ENCODE assay signal across 23 mouse cellular contexts in genomic region chr6:137565890-137566289, GRCm38 (mm10).
A peak's percentile ranks its signal among the peaks of the same experiment; 100 is the strongest.
DNase-seq lines count a peak whose midpoint lies in the region; ATAC-seq and TF ChIP-seq lines count a peak whose summit lies in the region.
"Had no signal": no experiment of that assay in that cellular context is flagged by ENCODE, and none has a peak within 500 bp of the region (broad histone marks: within the 10 kb centered on the region; RNA-seq: fewer than 3 reads in every experiment).

No protein-coding gene starts in this region.

- no peak for TF ChIP-seq POLR2A in bone marrow macrophage, adult 2 months (IDR thresholded peaks at IDR 0.05; ENCODE audit: borderline replicate concordance, low read depth, low read length)

- peaks cover 92% of the 10 kb centered on the region for H3K79me2 ChIP-seq in macrophage (ENCODE audit: inconsistent target)

- no peaks in the 10 kb centered on the region for H3K36me3 ChIP-seq in kidney, embryonic 15.5 days
- H3K36me3 ChIP-seq in macrophage (ENCODE audit: inconsistent target), result no peaks in the 10 kb centered on the region
- no peaks in the 10 kb centered on the region for H3K36me3 ChIP-seq in forebrain, embryonic 13.5 days (ENCODE audit: poor library complexity, severe bottlenecking)
- H3K36me3 ChIP-seq: forebrain, embryonic 12.5 days; G1E; heart, embryonic 12.5 days; limb, embryonic 13.5 days; midbrain, embryonic 13.5 days; neural tube, embryonic 15.5 days; stomach, embryonic 15.5 days had no signal

- H3K4me2 ChIP-seq in kidney, embryonic 15.5 days, result no peak overlapping the region
- no peak overlapping the region for H3K4me2 ChIP-seq in forebrain, embryonic 13.5 days
- H3K4me2 ChIP-seq: forebrain, embryonic 12.5 days; heart, embryonic 12.5 days; limb, embryonic 13.5 days; midbrain, embryonic 13.5 days; neural tube, embryonic 15.5 days; stomach, embryonic 15.5 days had no signal

- peaks cover 16% of the 10 kb centered on the region for H3K4me1 ChIP-seq in kidney, embryonic 15.5 days
- peaks cover 40% of the 10 kb centered on the region for H3K4me1 ChIP-seq in bone marrow macrophage, adult 2 months (ENCODE audit: control insufficient read depth, insufficient read depth, low read length)
- H3K4me1 ChIP-seq in forebrain, embryonic 13.5 days, result no peaks in the 10 kb centered on the region
- H3K4me1 ChIP-seq: forebrain, embryonic 12.5 days; neural tube, embryonic 15.5 days had no signal

- no peak overlapping the region for H3K9ac ChIP-seq in kidney, embryonic 15.5 days
- H3K9ac ChIP-seq in forebrain, embryonic 13.5 days, result no peak overlapping the region
- H3K9ac ChIP-seq: forebrain, embryonic 12.5 days; heart, embryonic 12.5 days; limb, embryonic 13.5 days; liver, embryonic 14.5 days; midbrain, embryonic 13.5 days; neural tube, embryonic 15.5 days; stomach, embryonic 15.5 days had no signal

- DNase-seq in kidney, adult 11 months, result no peak
- peak; percentile 89 for DNase-seq in 3T3-L1 (ENCODE audit: low read depth, low spot score)
- no peak for DNase-seq in adrenal gland, adult 8-10 months
- no peak for DNase-seq in thymus, postnatal 4 days
- DNase-seq: adrenal gland, adult 2 months; cerebellum, adult 8-10 months; thymus, adult 2 months had no signal

- H3K4me3 ChIP-seq in kidney, embryonic 15.5 days (replicated peaks), result no peak overlapping the region
- no peak overlapping the region for H3K4me3 ChIP-seq in bone marrow macrophage, adult 2 months (ENCODE audit: insufficient read depth, low read length)
- H3K4me3 ChIP-seq in macrophage (ENCODE audit: inconsistent target), result no peak overlapping the region
- H3K4me3 ChIP-seq in forebrain, embryonic 13.5 days, result no peak overlapping the region
- H3K4me3 ChIP-seq: forebrain, embryonic 12.5 days; heart, embryonic 12.5 days; layer of hippocampus, adult 2 months; limb, embryonic 13.5 days; midbrain, embryonic 13.5 days; myocyte; neural tube, embryonic 15.5 days; stomach, embryonic 15.5 days had no signal

- no peak for TF ChIP-seq CTCF in bone marrow macrophage, adult 2 months (IDR thresholded peaks at IDR 0.05; ENCODE audit: low read depth, low read length)

- H3K27ac ChIP-seq in kidney, embryonic 15.5 days, result peak overlapping the region; percentile 5; the same call in 1 of the 2 replicates
- H3K27ac ChIP-seq in bone marrow macrophage, adult 2 months (ENCODE audit: insufficient read depth, low read depth, low read length), result peak overlapping the region; percentile 89
- H3K27ac ChIP-seq in macrophage, result peak overlapping the region; percentile 76
- H3K27ac ChIP-seq in forebrain, embryonic 13.5 days, result no peak overlapping the region
- H3K27ac ChIP-seq: forebrain, embryonic 12.5 days; hindbrain, postnatal 0 days; layer of hippocampus, adult 2 months; limb, embryonic 13.5 days; liver, embryonic 14.5 days; midbrain, embryonic 13.5 days; neural tube, embryonic 15.5 days; stomach, embryonic 15.5 days had no signal

- no peaks in the 10 kb centered on the region for H3K27me3 ChIP-seq in kidney, embryonic 15.5 days
- H3K27me3 ChIP-seq in forebrain, embryonic 13.5 days, result no peaks in the 10 kb centered on the region
- H3K27me3 ChIP-seq: forebrain, embryonic 12.5 days; heart, embryonic 12.5 days; midbrain, embryonic 13.5 days; neural tube, embryonic 15.5 days; stomach, embryonic 15.5 days had no signal

- WGBS in kidney, embryonic 15.5 days, result 89% methylated on average over 3 of the region's 3 CpGs
- WGBS in macrophage (ENCODE audit: missing documents), result 31% methylated on average over 3 of the region's 3 CpGs
- WGBS in forebrain, embryonic 13.5 days, result 85% methylated on average over 3 of the region's 3 CpGs

- ATAC-seq in kidney, embryonic 15.5 days (replicated peaks; ENCODE audit: low FRiP score), result no peak
- no peak for ATAC-seq in forebrain, embryonic 13.5 days
- ATAC-seq: hindbrain, postnatal 0 days; lung, postnatal 0 days; midbrain, embryonic 13.5 days had no signal

- H3K9me3 ChIP-seq in kidney, embryonic 15.5 days (replicated peaks), result no peaks in the 10 kb centered on the region
- H3K9me3 ChIP-seq in forebrain, embryonic 13.5 days (replicated peaks), result no peaks in the 10 kb centered on the region
- H3K9me3 ChIP-seq: forebrain, embryonic 12.5 days; limb, embryonic 13.5 days; midbrain, embryonic 13.5 days; neural tube, embryonic 15.5 days; stomach, embryonic 15.5 days had no signal
